Mouse (Mus musculus) adipocyte (in vitro differentiated cells): ENCODE data around the gene Olfr1425.
"Not testable (repeated sequence)": the region's sequence is repeated elsewhere in the genome, so short reads cannot be mapped to it uniquely, and the experiment has no call there.

Experiments used
- DNase-seq: peaks from one replicate; pipeline ENCODE4 v3.0.0-alpha.2; 2016; ENCODE audit warnings: low spot score

The Olfr1425 gene

DNA sequence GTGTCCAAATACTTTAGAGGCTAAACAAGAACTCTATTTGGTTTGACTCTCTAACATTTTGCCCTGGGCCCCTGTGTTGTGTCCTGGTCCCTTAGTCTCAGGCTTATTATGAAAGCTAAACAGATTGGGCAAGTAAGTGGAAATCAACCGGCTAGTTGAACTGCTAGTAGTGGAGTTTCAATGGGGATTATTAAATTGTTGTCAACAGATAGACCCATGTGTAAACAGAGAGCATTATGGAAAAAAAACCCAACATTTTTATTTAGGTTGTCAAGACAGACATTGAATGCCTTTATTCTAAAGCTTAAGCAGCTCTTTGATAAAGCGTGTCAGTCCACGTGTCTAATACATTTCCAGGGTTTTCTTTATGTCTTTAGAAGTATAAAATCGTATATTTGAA lies at the start of gene Olfr1425:
Olfr1425 (minus strand) TSS at position 101 of the 400 bp plus-strand sequence.
- not testable (repeated sequence) for DNase-seq

GRCm38 (mm10) chr19:12123103-12123502 lies 45.6 kb upstream of the Olfr1425 start, which contains the start of gene Olfr76:
TSS of gene Olfr76 (minus strand) at chr19:12123203.
- no peak for DNase-seq

DNA sequence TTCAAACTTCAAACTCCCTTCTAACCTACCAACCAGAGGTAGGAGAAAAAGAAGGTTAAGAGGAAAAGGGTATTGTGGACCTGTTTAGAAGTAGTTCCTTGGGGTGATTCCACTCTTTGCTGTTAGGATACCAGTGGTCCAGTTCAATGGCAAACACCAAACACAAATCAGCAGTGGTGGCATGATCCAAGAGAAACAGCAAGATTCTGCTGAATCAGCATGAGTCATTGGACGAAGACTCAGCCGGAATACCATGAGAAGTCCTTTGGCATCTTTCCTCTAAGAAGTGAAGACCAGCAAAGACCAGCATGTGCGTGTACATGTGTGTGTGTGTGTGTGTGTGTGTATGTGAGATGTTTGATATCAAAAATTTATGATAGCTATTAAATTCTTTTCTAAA lies 38.9 kb upstream of the Olfr1425 start:
- DNase-seq, result no peak

DNA sequence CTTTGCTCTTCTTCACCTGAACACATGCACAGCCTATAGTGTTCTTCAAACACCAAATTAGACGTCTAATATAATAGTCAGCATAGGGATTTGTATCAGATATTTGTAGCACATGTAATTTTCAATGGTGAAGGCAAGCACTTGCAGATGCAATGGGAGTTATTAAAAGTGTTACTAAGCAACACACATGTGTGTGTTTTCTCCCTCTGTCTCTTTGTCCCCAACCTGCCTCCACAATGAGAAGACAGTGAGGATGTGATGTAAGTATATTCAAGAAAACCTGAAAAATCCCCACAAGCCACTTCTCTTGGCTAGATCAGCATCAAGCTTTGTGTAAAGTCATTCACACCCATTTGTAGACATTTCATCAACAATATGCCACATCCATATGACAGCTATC lies 38.3 kb upstream of the Olfr1425 start, which contains the start of gene Olfr1428:
Olfr1428 (minus strand) TSS at position 101 of the 400 bp plus-strand sequence.
- no peak for DNase-seq

DNA sequence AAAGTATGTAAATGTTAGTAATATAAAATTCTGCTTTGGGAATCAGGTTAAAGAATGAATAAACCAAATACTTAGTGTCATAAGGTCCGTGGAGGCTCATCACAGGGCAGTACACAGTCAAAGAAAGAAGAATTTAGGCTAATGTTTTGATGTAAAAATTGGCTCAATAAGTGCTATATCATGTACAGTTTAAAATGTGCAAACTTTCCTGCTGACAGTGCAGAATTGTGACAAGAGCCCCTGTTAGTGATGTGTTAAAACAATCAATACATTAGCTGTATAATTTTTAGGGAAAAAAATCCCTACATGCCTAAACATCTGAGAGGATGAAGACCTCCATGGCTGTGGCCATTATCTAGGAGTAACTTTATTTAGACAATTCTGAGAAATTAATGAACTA lies 36.3 kb upstream of the Olfr1425 start:
- DNase-seq, result no peak

- no peak for DNase-seq
Observed at GRCm38 (mm10) chr19:12104541-12104940, 27.0 kb upstream of the Olfr1425 start.

GRCm38 (mm10) chr19:12103234-12103633 lies 25.7 kb upstream of the Olfr1425 start, which contains the start of gene Olfr1427:
TSS of gene Olfr1427 (minus strand) at chr19:12103334.
- no peak for DNase-seq

- no peak for DNase-seq
Observed at GRCm38 (mm10) chr19:12091913-12092312, 14.4 kb upstream of the Olfr1425 start, which contains the start of gene Olfr1426. TSS of gene Olfr1426 (minus strand) at chr19:12092013.

DNA sequence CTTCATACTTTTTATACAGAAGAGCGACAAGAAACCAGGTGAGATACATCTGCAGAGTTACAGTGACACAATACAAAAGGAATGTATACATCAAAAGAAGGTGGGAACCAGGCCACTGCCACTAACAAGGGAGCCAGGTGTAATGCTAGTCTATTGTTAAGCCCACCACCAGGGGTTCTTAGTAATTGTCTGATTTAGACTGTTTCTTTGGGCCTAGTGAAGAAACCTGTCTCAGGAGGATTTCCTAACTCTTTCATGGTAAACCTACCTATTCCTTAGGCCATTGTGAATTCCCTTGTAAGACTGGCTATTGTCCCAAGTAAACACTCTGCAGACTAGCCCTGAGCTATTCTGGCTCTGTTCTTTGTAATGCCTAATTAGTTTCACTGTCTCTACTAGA lies 8.0 kb downstream of the Olfr1425 start:
- not testable (repeated sequence) for DNase-seq

GRCm38 (mm10) chr19:12067806-12068205 lies 9.7 kb downstream of the Olfr1425 start:
- not testable (repeated sequence) for DNase-seq

GRCm38 (mm10) chr19:12062582-12062981 lies 14.9 kb downstream of the Olfr1425 start, which contains the start of gene Olfr1424:
TSS of gene Olfr1424 (minus strand) at chr19:12062682.
- not testable (repeated sequence) for DNase-seq

GRCm38 (mm10) chr19:12043163-12043562 lies 34.4 kb downstream of the Olfr1425 start:
- DNase-seq, result no peak

- DNase-seq, result no peak
Observed at GRCm38 (mm10) chr19:12041217-12041616, 36.3 kb downstream of the Olfr1425 start, which contains the start of gene Olfr1423. TSS of gene Olfr1423 (minus strand) at chr19:12041317.

DNA sequence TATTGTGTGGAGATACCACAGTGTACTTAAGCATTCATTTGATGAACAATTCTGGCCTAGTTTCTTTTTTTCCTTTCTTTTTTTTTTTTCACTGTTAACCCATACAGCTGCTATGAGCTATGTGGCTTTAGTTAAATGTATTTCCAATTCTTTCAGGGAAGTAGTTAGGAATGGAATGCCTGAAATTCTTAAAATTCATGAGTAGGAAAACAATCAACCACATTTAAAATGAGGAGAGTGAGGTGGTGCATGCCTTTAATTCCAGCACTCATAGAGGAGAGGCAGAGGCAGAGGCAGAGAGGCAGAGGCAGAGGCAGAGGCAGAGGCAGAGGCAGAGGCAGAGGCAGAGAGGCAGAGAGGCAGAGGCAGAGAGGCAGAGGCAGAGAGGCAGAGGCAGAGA lies 39.8 kb downstream of the Olfr1425 start:
- no peak for DNase-seq

DNA sequence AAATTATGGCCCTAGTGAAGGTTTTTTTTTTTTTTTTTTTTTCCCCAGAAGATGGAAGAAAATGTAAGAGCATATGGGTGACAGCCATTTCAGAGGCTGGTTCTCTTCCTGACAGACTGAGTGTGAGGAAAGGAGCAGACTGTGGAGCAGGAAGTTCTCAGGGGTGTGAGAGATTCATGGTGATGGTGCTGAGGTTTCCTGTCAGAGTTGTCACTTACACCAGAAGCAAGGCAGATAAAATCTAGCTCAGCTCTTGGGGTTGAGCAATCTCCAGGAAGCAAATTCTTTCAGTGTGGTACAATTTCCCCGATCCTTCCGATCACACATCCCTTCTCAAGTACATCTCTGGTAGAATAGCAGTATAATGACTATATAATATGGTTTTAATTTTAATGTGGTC lies 50.9 kb downstream of the Olfr1425 start:
- no peak for DNase-seq

- DNase-seq, result no peak
Observed at GRCm38 (mm10) chr19:12025333-12025732, 52.2 kb downstream of the Olfr1425 start.

GRCm38 (mm10) chr19:12024149-12024548 lies 53.4 kb downstream of the Olfr1425 start:
- DNase-seq, result no peak
